Mouse (Mus musculus) stomach, postnatal 0 days (tissue): Measurements from ENCODE around the gene Gnb2.

ENCODE experiments used
- CTCF ChIP-seq: IDR thresholded peaks from 2 replicates; pipeline ENCODE4 v1.5.1; 2016; ENCODE audit warnings: antibody characterized with exemption, low read depth, mild to moderate bottlenecking, moderate library complexity
- EP300 ChIP-seq: optimal IDR thresholded peaks from 2 replicates; pipeline ENCODE3; 2016; ENCODE audit warnings: antibody characterized with exemption

GRCm38 (mm10) chr5:137500186-137500585 lies 33.1 kb downstream of the Gnb2 start:
- TF ChIP-seq CTCF (no peak), EP300 (no peak)
